Mouse (Mus musculus) cerebellum, postnatal 10 days (tissue): ENCODE results near the gene Cd3d.

Experiments
- DNase-seq, 2 experiments: peaks; one replicate each; pipeline ENCODE4 v3.0.0; 2021; ENCODE audit warnings: mixed read lengths in 2 of 2

The Cd3d gene

GRCm38 (mm10) chr9:44994962-44995361 lies 13.4 kb downstream of the Cd3d start:
- DNase-seq = no peak

- no peak for DNase-seq
These were observed 15.0 kb downstream of the Cd3d start for GRCm38 (mm10) chr9:44996590-44996989.

DNA sequence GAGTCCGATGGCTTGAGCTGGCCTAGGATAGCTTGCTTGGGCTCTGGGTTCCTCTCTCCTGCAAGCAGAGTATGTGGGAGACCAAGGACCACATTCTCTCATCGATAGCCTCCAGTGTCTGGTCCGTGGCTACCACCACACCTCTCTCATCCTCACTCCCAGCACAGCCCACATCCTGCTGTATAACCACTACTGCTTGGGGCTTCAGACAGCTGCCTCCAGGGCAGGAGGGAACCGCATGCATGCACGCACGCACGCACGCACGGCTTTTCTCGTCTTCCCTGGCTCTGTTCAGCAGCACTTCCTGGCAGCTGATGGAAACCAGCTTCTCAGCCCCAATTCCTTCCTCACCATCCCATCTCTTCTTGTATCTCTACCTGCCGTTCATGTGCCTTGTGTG lies 16.6 kb downstream of the Cd3d start:
- DNase-seq = no peak

GRCm38 (mm10) chr9:44999171-44999570 lies 17.6 kb downstream of the Cd3d start:
- peak in 1 of 2 experiments; percentile 36 for DNase-seq

GRCm38 (mm10) chr9:44999776-45000175 lies 18.2 kb downstream of the Cd3d start:
- DNase-seq = peak; percentile 50 to 55

DNA sequence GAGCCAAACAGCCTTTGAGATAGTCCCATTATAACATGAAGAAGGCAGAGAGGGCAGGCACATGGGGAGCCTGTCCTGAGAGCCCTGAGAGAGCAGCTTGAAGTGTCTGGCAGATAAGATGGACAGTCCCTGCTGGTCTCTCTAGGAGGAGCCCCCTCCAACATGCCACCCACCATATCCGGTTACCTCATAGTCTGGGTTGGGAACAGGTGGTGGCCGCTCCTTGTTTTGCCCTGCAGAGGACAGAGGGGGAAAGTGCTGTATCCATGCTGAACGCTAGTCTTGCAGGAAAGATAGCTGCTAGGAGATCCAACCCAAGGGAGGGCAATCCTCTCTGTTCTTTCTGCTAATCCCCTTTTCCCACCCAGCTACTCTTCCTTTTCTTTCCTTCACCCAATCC lies 18.7 kb downstream of the Cd3d start:
- DNase-seq = no peak

- no peak for DNase-seq
These were observed 25.8 kb downstream of the Cd3d start for GRCm38 (mm10) chr9:45007404-45007803.

DNA sequence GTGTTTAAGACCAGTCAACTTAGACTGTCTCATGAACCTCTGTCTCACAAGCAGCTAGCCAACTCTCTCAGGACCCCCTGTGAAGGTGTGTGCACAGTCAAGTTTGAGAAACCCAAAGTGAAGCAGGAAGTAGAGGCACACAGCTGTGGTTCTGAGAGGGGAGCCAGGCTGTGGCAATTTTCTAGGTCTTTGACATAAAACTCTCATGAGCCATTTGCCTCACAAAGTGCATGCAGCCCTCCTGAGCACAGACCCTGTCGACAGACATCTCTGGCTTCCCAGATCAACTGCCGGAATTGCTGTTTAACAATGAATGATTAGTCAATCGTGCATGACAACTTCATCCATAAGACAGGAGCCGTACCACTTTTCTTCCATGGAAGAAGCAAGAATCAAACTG lies 26.8 kb downstream of the Cd3d start:
- DNase-seq = no peak

GRCm38 (mm10) chr9:45009180-45010078 lies 27.8 kb downstream of the Cd3d start, which contains the start of gene Cd3e:
Cd3e (minus strand) TSS chr9:45009627.
- DNase-seq = no peak

GRCm38 (mm10) chr9:45010461-45010860 lies 28.9 kb downstream of the Cd3d start:
- no peak for DNase-seq

- DNase-seq = no peak
These were observed 29.7 kb downstream of the Cd3d start for GRCm38 (mm10) chr9:45011291-45011690.

DNA sequence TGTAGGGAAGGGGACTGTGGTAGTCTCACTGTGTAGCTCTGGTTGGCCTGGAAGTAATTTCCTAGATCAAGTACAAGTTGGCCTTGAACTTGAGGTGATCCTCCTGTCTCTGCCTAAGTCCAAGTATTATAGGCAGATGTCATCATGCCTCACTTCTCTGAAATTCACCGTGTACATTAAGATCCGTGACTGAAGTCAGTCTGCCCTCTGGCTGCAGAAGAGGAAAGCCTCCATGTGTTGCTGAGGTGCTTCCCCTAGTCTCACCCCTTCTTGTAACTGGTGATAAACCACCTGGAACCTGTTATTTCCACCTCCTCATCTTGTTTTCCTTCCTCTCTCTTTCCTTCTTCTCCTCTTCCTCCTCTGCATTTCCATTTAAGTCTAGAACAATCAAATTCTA lies 33.3 kb downstream of the Cd3d start:
- DNase-seq = no peak

DNA sequence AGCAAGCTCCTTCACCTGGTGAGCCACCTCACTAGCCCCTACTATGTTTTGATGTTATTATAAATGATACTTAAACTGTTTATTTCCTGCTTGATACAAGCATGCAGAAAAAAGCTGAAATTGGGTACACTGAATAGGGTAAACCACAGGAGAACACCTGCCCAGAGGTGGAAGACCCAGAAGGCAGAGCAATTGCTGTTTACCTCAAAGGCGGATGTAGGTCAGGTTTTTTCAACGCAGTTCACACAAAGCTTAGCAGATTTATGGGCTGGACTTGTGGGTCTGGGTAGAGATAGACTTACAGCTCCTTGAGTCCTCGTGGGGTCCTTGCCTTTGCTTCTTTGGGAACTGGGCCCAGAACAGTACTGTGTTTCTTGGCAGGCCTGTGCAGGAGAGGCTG lies 34.3 kb downstream of the Cd3d start:
- no peak for DNase-seq

- DNase-seq = no peak
These were observed 36.4 kb downstream of the Cd3d start for GRCm38 (mm10) chr9:45018031-45018430.

GRCm38 (mm10) chr9:45022800-45023199 lies 41.2 kb downstream of the Cd3d start:
- DNase-seq = peak; percentile 77 to 84

- DNase-seq = no peak
These were observed 42.1 kb downstream of the Cd3d start for GRCm38 (mm10) chr9:45023638-45024037.

DNA sequence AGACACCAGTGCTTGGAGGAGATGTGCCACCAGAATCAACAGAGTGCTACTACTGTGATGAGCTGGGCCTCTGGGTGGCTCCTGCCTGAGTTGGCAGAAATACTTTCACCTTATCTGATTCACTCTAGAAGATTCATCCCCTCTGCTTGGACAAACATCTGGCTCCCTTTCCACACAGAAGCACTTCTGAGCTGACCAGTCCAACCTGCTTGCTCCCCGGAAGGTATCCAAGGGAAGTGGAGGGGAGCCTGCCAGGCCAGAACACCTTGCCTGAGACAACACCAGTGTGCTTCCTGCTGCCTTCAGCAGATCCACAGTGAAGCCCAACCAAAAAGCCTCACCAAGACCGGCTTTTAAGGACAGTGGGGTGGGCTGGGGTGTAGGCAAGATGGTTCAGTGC lies 42.6 kb downstream of the Cd3d start:
- DNase-seq = no peak

DNA sequence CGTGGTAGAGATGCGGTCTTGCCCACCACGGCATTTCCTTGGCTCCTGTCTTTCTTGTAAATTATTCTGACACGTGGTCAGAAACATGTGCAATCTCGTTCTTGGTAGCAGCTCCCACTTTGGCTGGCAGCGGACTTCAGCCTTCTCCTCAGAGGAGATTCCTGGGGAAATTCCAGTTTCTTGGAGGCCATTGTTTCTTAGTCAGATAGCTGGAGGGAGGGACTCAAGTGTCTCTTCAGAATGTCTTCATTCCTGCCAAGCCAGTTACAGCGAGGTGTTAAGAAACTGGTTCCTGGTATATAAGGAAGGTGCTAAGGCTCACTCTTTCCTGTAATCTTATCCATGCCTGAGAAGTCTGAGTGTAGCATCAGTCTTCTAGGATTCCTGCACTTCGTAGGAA lies 45.8 kb downstream of the Cd3d start:
- no peak for DNase-seq

DNA sequence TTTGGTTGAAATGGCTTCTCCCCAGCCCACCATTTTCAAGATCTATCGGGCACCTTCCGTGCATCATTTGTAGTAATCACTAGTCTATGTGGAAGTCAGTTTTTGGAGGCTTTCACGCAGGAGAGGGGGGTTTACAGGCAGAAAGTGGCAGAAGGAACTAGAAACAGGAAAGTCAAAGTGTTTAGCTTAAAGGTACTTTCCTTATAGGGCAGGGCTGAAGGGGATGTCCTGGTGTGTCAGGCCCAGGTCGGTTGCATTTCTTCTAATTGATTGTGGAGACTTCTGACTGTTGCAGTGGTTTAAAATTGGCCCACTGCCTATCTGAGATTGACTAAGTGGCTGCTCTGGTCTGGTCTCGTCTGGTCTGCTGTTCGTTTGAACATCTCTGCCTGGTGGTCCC lies 48.8 kb downstream of the Cd3d start:
- no peak for DNase-seq

- no peak for DNase-seq
These were observed 50.7 kb downstream of the Cd3d start for GRCm38 (mm10) chr9:45032261-45032660.

DNA sequence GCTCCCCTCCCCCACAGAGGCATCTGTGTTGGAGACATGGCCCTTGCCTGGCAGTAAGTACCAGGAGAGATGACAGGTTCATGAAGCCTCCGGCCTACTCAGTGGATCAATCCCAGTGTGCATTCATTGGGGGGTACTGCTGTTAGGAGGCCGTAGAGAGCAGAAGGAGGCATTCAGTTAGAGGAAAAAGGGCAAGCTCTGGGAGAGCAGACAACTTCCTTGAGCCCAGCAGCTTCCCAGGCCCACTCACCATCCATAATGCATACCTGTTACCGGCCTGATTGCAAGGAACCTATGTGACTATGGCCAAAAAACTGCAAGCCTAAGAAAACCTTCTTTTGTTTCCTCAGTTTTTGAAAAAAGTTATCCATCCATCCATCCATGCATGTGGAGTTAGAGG lies 52.9 kb downstream of the Cd3d start:
- no peak for DNase-seq
